Mouse (Mus musculus) thymus, adult 2 months (tissue): ENCODE measurements around the gene Mrrf.

ENCODE experiments used
- CTCF ChIP-seq: fragments of 200-500 bp; IDR thresholded peaks from 2 replicates; pipeline ENCODE4 v1.5.1; 2012; ENCODE audit warnings: mild to moderate bottlenecking, control low read depth, low read length, moderate library complexity, borderline replicate concordance; ENCODE audit not compliant: control insufficient read depth, poor library complexity, insufficient read depth; ENCODE audit errors: extremely low read depth
- POLR2A ChIP-seq: fragments of 200-500 bp; IDR thresholded peaks from 2 replicates; pipeline ENCODE4 v1.6.1; 2012; ENCODE audit warnings: mild to moderate bottlenecking, low read length, control low read depth, moderate library complexity; ENCODE audit not compliant: control insufficient read depth, poor library complexity, insufficient read depth; ENCODE audit errors: extremely low read depth

DNA sequence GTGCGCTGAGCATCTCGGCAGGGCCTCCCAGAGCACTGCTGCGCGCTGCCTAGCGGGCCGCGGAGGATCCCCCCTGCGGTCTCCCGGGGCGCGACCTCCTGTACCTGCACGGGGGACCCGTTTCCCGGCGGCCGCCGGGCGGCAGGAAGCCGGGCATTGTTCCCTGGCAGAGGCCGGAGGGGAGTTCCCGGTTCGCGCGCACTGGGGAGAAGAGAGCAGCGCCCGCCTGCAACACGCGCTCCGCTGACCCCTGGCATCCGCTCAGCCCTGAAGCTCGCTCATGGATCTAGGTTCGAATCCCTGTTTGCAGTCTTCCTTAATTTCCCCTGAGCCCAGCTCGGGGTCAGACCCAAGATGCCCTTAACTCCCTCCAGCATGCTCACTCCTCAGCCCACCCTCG, 74.6 kb downstream of the Mrrf start:
- TF ChIP-seq POLR2A (no peak), CTCF (no peak)
